Mouse (Mus musculus) heart, embryonic 13.5 days (tissue): ENCODE data around the gene Nmnat2. TPM values are rescaled to one million over a fixed set of nuclear protein-coding genes. Genes with fewer than 3 reads are reported as not detected.

Experiments
- ATAC-seq: fragments of 200-750 bp; cut with Nextera tagmentation; 2 replicates; pipeline ENCODE4 v1.8.0; 2017; ENCODE audit warnings: moderate TSS enrichment; ENCODE audit not compliant: insufficient number of reproducible peaks, low FRiP score, low TSS enrichment; ENCODE audit errors: extremely low read depth
- H3K27ac ChIP-seq: fragments of 300-500 bp; sonication (generic); replicated peaks from 2 replicates; pipeline ENCODE4 v1.5.1; 2015; ENCODE audit warnings: moderate library complexity, mild to moderate bottlenecking, inconsistent platforms
- H3K27me3 ChIP-seq: fragments of 300-500 bp; sonication (generic); replicated peaks from 2 replicates; pipeline ENCODE4 v1.6.1; 2015; ENCODE audit warnings: mild to moderate bottlenecking, inconsistent platforms
- H3K36me3 ChIP-seq: fragments of 300-500 bp; sonication (generic); 2 replicates; pipeline ENCODE4 v1.6.1; 2015; ENCODE audit warnings: mild to moderate bottlenecking, inconsistent platforms
- H3K4me1 ChIP-seq: fragments of 300-500 bp; sonication (generic); 2 replicates; pipeline ENCODE4 v1.6.1; 2015; ENCODE audit warnings: inconsistent platforms
- H3K4me2 ChIP-seq: fragments of 300-500 bp; sonication (generic); 2 replicates; pipeline ENCODE4 v1.6.1; 2015; ENCODE audit warnings: inconsistent platforms, mild to moderate bottlenecking, moderate library complexity
- H3K4me3 ChIP-seq: fragments of 300-500 bp; sonication (generic); 2 replicates; pipeline ENCODE4 v1.5.1; 2015; ENCODE audit warnings: moderate library complexity, mild to moderate bottlenecking, inconsistent platforms
- H3K9ac ChIP-seq: fragments of 300-500 bp; sonication (generic); 2 replicates; pipeline ENCODE4 v1.6.1; 2015; ENCODE audit warnings: inconsistent platforms, mild to moderate bottlenecking, moderate library complexity
- H3K9me3 ChIP-seq: fragments of 300-500 bp; sonication (generic); 2 replicates; pipeline ENCODE4 v1.6.1; 2016; ENCODE audit warnings: inconsistent platforms
- whole genome bisulfite sequencing: fragments of 180-500 bp; shearing (Covaris S2); methylation state at CpG from one replicate; pipeline ENCODE4 v1.1.7; 2015; ENCODE audit warnings: mixed read lengths; 5-methylcytosine and 5-hydroxymethylcytosine counted together
- polyA plus RNA-seq: library from polyadenylated mRNA; unstranded; fragments of >200 nt; fragmentation: Nextera tagmentation; extraction: Ambion mirVana; gene quantifications from 2 replicates; pipeline ENCODE4 v1.2.1, GENCODE M21; 2015

Gene Nmnat2
- polyA plus RNA-seq, 1 experiment from 2014 or later = 0.75 TPM

GRCm38 (mm10) chr1:153007824-153008223, 53.0 kb downstream of the Nmnat2 start:
- Histone ChIP-seq H3K4me3 (no peak overlapping the region), H3K27ac (no peak overlapping the region), H3K4me2 (no peak overlapping the region), H3K9ac (no peak overlapping the region), H3K27me3 (no peaks in the 10 kb centered on the region), H3K4me1 (peaks cover 16% of the 10 kb centered on the region), H3K9me3 (no peaks in the 10 kb centered on the region), H3K36me3 (no peaks in the 10 kb centered on the region)
- ATAC-seq = no peak
- 86% methylated on average over 6 of the region's 6 CpGs for WGBS

GRCm38 (mm10) chr1:153009338-153009737, 54.5 kb downstream of the Nmnat2 start:
- no peaks in the 10 kb centered on the region for H3K27me3 ChIP-seq
- no peaks in the 10 kb centered on the region for H3K36me3 ChIP-seq
- no peak overlapping the region for H3K4me3 ChIP-seq
- WGBS = 46% methylated on average over 9 of the region's 9 CpGs
- H3K4me1 ChIP-seq = peaks cover 22% of the 10 kb centered on the region
- no peaks in the 10 kb centered on the region for H3K9me3 ChIP-seq
- H3K27ac ChIP-seq = no peak overlapping the region
- no peak overlapping the region for H3K4me2 ChIP-seq
- ATAC-seq = no peak
- H3K9ac ChIP-seq = no peak overlapping the region

- Histone ChIP-seq H3K27ac (no peak overlapping the region), H3K36me3 (no peaks in the 10 kb centered on the region), H3K9me3 (no peaks in the 10 kb centered on the region), H3K4me1 (peaks cover 30% of the 10 kb centered on the region), H3K4me3 (no peak overlapping the region), H3K4me2 (no peak overlapping the region), H3K27me3 (no peaks in the 10 kb centered on the region), H3K9ac (no peak overlapping the region)
- 59% methylated on average over 13 of the region's 13 CpGs for WGBS
- ATAC-seq = no peak
Observed at GRCm38 (mm10) chr1:153010353-153011351, 55.9 kb downstream of the Nmnat2 start.

GRCm38 (mm10) chr1:153011544-153011943, 56.8 kb downstream of the Nmnat2 start:
- Histone ChIP-seq H3K27ac (no peak overlapping the region), H3K9me3 (no peaks in the 10 kb centered on the region), H3K4me3 (no peak overlapping the region), H3K27me3 (no peaks in the 10 kb centered on the region), H3K4me1 (peaks cover 24% of the 10 kb centered on the region), H3K36me3 (no peaks in the 10 kb centered on the region), H3K4me2 (no peak overlapping the region), H3K9ac (no peak overlapping the region)
- 87% methylated on average over 6 of the region's 6 CpGs for WGBS
- ATAC-seq = 0 out of 2 replicates have a peak, but pooled peaks have one; percentile 15

GRCm38 (mm10) chr1:153013541-153014288, 58.9 kb downstream of the Nmnat2 start:
- no peaks in the 10 kb centered on the region for H3K27me3 ChIP-seq
- peaks cover 18% of the 10 kb centered on the region for H3K4me1 ChIP-seq
- ATAC-seq = no peak
- H3K4me3 ChIP-seq = no peak overlapping the region
- no peak overlapping the region for H3K4me2 ChIP-seq
- H3K9me3 ChIP-seq = no peaks in the 10 kb centered on the region
- H3K36me3 ChIP-seq = no peaks in the 10 kb centered on the region
- H3K9ac ChIP-seq = no peak overlapping the region
- WGBS = 60% methylated on average over 2 of the region's 2 CpGs
- peak overlapping the region; percentile 58; the same call in 1 of the 2 replicates for H3K27ac ChIP-seq

- Histone ChIP-seq H3K4me1 (peaks cover 18% of the 10 kb centered on the region), H3K4me2 (0 out of 2 replicates have a peak overlapping the region, but pooled peaks have one; percentile 5), H3K4me3 (no peak overlapping the region), H3K27me3 (no peaks in the 10 kb centered on the region), H3K36me3 (no peaks in the 10 kb centered on the region), H3K27ac (peak overlapping the region; percentile 58), H3K9ac (no peak overlapping the region), H3K9me3 (no peaks in the 10 kb centered on the region)
- 44% methylated on average over 14 of the region's 14 CpGs for WGBS
- ATAC-seq = no peak
Observed at GRCm38 (mm10) chr1:153014431-153015186, 59.8 kb downstream of the Nmnat2 start.

- Histone ChIP-seq H3K4me2 (no peak overlapping the region), H3K4me1 (peaks cover 18% of the 10 kb centered on the region), H3K4me3 (no peak overlapping the region), H3K27ac (no peak overlapping the region), H3K9ac (no peak overlapping the region), H3K36me3 (no peaks in the 10 kb centered on the region), H3K9me3 (no peaks in the 10 kb centered on the region), H3K27me3 (no peaks in the 10 kb centered on the region)
- 54% methylated on average over 11 of the region's 11 CpGs for WGBS
- ATAC-seq = no peak
Observed at GRCm38 (mm10) chr1:153016465-153017163, 61.8 kb downstream of the Nmnat2 start.

GRCm38 (mm10) chr1:153019128-153019527, 64.3 kb downstream of the Nmnat2 start:
- no peaks in the 10 kb centered on the region for H3K27me3 ChIP-seq
- H3K4me2 ChIP-seq = no peak overlapping the region
- H3K4me3 ChIP-seq = no peak overlapping the region
- no peaks in the 10 kb centered on the region for H3K36me3 ChIP-seq
- no peak overlapping the region for H3K27ac ChIP-seq
- H3K4me1 ChIP-seq = peaks cover 19% of the 10 kb centered on the region
- no peak for ATAC-seq
- WGBS = 89% methylated on average over 1 of the region's 1 CpGs
- no peak overlapping the region for H3K9ac ChIP-seq
- H3K9me3 ChIP-seq = no peaks in the 10 kb centered on the region

- Histone ChIP-seq H3K4me1 (peaks cover 19% of the 10 kb centered on the region), H3K27me3 (no peaks in the 10 kb centered on the region), H3K4me2 (no peak overlapping the region), H3K9me3 (no peaks in the 10 kb centered on the region), H3K36me3 (no peaks in the 10 kb centered on the region), H3K9ac (no peak overlapping the region), H3K27ac (no peak overlapping the region), H3K4me3 (no peak overlapping the region)
- no peak for ATAC-seq
- 59% methylated on average over 3 of the region's 3 CpGs for WGBS
Observed at GRCm38 (mm10) chr1:153019623-153020022, 64.8 kb downstream of the Nmnat2 start.

- no peak overlapping the region for H3K4me3 ChIP-seq
- no peaks in the 10 kb centered on the region for H3K36me3 ChIP-seq
- H3K9me3 ChIP-seq = no peaks in the 10 kb centered on the region
- no peak overlapping the region for H3K9ac ChIP-seq
- WGBS = 53% methylated on average over 7 of the region's 7 CpGs
- H3K27ac ChIP-seq = no peak overlapping the region
- no peak for ATAC-seq
- no peaks in the 10 kb centered on the region for H3K27me3 ChIP-seq
- H3K4me1 ChIP-seq = peaks cover 17% of the 10 kb centered on the region
- no peak overlapping the region for H3K4me2 ChIP-seq
Observed at GRCm38 (mm10) chr1:153021034-153021638, 66.3 kb downstream of the Nmnat2 start.
